Mouse (Mus musculus): ENCODE measurements around the gene Sec1. TPM values are rescaled to one million over a fixed set of nuclear protein-coding genes. Genes with fewer than 3 reads are reported as not detected.
"Not testable (repeated sequence)": the region's sequence is repeated elsewhere in the genome, so short reads cannot be mapped to it uniquely, and the experiment has no call there.

Sec1 gene
- total RNA-seq, 1 experiment from 2014 or later = not detected

GRCm38 (mm10) chr7:45689099-45689498 is 5.1 kb downstream of the Sec1 start:
- peak; percentile 7; the same call in 1 of the 2 replicates for ATAC-seq (replicated peaks; ENCODE audit: insufficient number of reproducible peaks, low FRiP score, low TSS enrichment, poor library complexity, severe bottlenecking)

GRCm38 (mm10) chr7:45686841-45687240 is 7.4 kb downstream of the Sec1 start:
- no peak for ATAC-seq (replicated peaks; ENCODE audit: insufficient number of reproducible peaks, low FRiP score, low TSS enrichment, poor library complexity, severe bottlenecking)

GRCm38 (mm10) chr7:45685811-45686210 is 8.4 kb downstream of the Sec1 start:
- no peak for ATAC-seq (replicated peaks; ENCODE audit: insufficient number of reproducible peaks, low FRiP score, low TSS enrichment, poor library complexity, severe bottlenecking)

GRCm38 (mm10) chr7:45683396-45684050 is 10.7 kb downstream of the Sec1 start, which contains the start of gene Ntn5:
Gene Ntn5 (plus strand): TSS chr7:45684022.
- no peak for ATAC-seq (replicated peaks; ENCODE audit: insufficient number of reproducible peaks, low FRiP score, low TSS enrichment, poor library complexity, severe bottlenecking)

GRCm38 (mm10) chr7:45682144-45683126 is 11.8 kb downstream of the Sec1 start:
- peak; percentile 79 for ATAC-seq (replicated peaks; ENCODE audit: insufficient number of reproducible peaks, low FRiP score, low TSS enrichment, poor library complexity, severe bottlenecking)

- ATAC-seq (replicated peaks; ENCODE audit: insufficient number of reproducible peaks, low FRiP score, low TSS enrichment, poor library complexity, severe bottlenecking) = no peak
Observed at GRCm38 (mm10) chr7:45681046-45681736, 13.0 kb downstream of the Sec1 start.

- ATAC-seq (replicated peaks; ENCODE audit: insufficient number of reproducible peaks, low FRiP score, low TSS enrichment, poor library complexity, severe bottlenecking) = no peak
Observed at GRCm38 (mm10) chr7:45679966-45680621, 14.1 kb downstream of the Sec1 start.

- no peak for ATAC-seq (replicated peaks; ENCODE audit: insufficient number of reproducible peaks, low FRiP score, low TSS enrichment, poor library complexity, severe bottlenecking)
Observed at GRCm38 (mm10) chr7:45678513-45678912, 15.7 kb downstream of the Sec1 start.

GRCm38 (mm10) chr7:45677627-45678295 is 16.4 kb downstream of the Sec1 start:
- ATAC-seq (replicated peaks; ENCODE audit: insufficient number of reproducible peaks, low FRiP score, low TSS enrichment, poor library complexity, severe bottlenecking) = no peak

GRCm38 (mm10) chr7:45668921-45669320 is 25.3 kb downstream of the Sec1 start:
- no peak for ATAC-seq (replicated peaks; ENCODE audit: insufficient number of reproducible peaks, low FRiP score, low TSS enrichment, poor library complexity, severe bottlenecking)

- no peak for ATAC-seq (replicated peaks; ENCODE audit: insufficient number of reproducible peaks, low FRiP score, low TSS enrichment, poor library complexity, severe bottlenecking)
Observed at GRCm38 (mm10) chr7:45667761-45668160, 26.4 kb downstream of the Sec1 start.

- ATAC-seq (replicated peaks; ENCODE audit: insufficient number of reproducible peaks, low FRiP score, low TSS enrichment, poor library complexity, severe bottlenecking) = no peak
Observed at GRCm38 (mm10) chr7:45666161-45666560, 28.0 kb downstream of the Sec1 start, which contains the start of gene Fut2. Gene Fut2 (minus strand): TSS chr7:45666394.

- no peak for ATAC-seq (replicated peaks; ENCODE audit: insufficient number of reproducible peaks, low FRiP score, low TSS enrichment, poor library complexity, severe bottlenecking)
Observed at GRCm38 (mm10) chr7:45665303-45666138, 28.7 kb downstream of the Sec1 start.

GRCm38 (mm10) chr7:45661702-45662101 is 32.5 kb downstream of the Sec1 start:
- ATAC-seq (replicated peaks; ENCODE audit: insufficient number of reproducible peaks, low FRiP score, low TSS enrichment, poor library complexity, severe bottlenecking) = not testable (repeated sequence)

- peak; percentile 91 for ATAC-seq (replicated peaks; ENCODE audit: insufficient number of reproducible peaks, low FRiP score, low TSS enrichment, poor library complexity, severe bottlenecking)
Observed at GRCm38 (mm10) chr7:45660746-45661478, 33.3 kb downstream of the Sec1 start.

GRCm38 (mm10) chr7:45654424-45655047 is 39.7 kb downstream of the Sec1 start:
- no peak for ATAC-seq (replicated peaks; ENCODE audit: insufficient number of reproducible peaks, low FRiP score, low TSS enrichment, poor library complexity, severe bottlenecking)

All from monocyte, adult 5-6 weeks (primary cell).